Mouse (Mus musculus): ENCODE results near the gene Krt8.

- TF ChIP-seq POLR2A (IDR thresholded peaks at IDR 0.05; ENCODE audit: low read depth, low read length) (no peak), CTCF (IDR thresholded peaks at IDR 0.05; ENCODE audit: borderline replicate concordance, insufficient read depth, low read length) (no peak)
Measured at GRCm38 (mm10) chr15:102041951-102042350, 37.7 kb upstream of the Krt8 start.

Data from embryonic fibroblast, embryonic 13.5 days (primary cell).